Mouse (Mus musculus): Measurements from ENCODE around the gene Pip5k1b.
"Not testable (repeated sequence)": the region's sequence is repeated elsewhere in the genome, so short reads cannot be mapped to it uniquely, and the experiment has no call there.

Gene Pip5k1b

GRCm38 (mm10) chr19:24555466-24555903, at the start of gene Pip5k1b:
TSS of gene Pip5k1b (minus strand) at chr19:24555872.
- peak; percentile 67 for DNase-seq

- no peak for DNase-seq
Measured at GRCm38 (mm10) chr19:24604105-24604504, 48.4 kb upstream of the Pip5k1b start.

GRCm38 (mm10) chr19:24603431-24603830, 47.8 kb upstream of the Pip5k1b start:
- DNase-seq, result no peak

DNA sequence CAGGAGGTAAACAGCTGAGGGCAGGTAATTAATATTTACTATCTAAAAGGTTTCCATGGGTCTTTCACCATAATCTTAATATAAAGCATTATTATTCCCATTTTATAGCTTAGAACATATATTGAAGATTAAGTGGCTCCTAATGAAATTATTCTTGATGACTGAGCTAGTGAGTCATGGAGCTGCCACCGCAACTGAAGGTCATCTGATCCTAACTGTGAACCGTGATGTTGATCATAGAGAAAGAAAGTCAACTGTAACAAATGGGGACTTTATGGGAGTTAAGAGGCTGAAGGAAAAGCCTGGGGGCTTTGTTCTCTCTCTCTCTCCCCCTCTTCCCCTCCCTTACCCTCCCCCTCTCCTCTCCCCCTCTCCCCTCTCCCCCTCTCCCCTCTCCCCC, 31.1 kb upstream of the Pip5k1b start:
- DNase-seq, result no peak

GRCm38 (mm10) chr19:24585171-24585570, 29.5 kb upstream of the Pip5k1b start:
- DNase-seq, result no peak

DNA sequence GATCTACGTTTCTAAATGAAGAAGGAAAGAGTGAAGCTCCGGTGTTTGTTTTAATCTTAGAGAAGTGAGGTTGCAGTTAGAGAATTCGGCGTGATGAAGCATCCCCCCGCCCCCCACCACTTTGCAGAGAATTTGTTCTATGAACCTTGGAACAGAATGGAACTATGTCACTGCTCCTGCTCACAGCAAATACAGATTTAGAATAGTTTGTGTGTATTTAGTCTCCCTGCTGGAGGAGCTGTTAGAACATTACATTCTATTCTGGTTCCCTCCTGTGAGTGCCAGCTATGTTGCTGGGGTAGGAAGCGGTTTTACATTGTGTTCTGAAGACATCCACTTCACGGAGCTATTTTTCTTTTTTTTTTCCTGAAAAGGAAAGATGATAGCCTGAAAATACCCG, 28.3 kb upstream of the Pip5k1b start:
- DNase-seq, result no peak

- no peak for DNase-seq
Measured at GRCm38 (mm10) chr19:24576125-24576524, 20.5 kb upstream of the Pip5k1b start.

DNA sequence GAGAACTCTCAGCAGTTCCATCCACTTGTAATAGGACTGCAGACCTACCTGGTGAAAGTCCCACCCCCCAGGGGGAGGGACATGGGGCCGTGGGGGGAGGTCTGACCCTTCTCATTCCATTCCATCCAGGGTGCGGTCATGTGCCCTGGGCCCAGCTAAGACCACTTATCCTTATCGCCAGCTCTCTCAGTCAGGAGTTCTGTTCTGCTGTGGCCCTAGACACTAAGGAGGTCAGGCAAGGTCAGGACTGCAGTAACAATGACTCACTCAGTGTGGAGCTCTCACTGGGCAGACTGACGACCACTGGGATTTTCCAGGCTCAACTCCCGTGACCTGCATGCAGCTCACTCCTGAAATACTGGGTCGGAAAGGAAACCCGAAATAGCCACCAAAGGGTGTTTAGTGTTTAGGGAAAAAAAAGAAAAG, 16.1 kb upstream of the Pip5k1b start:
- DNase-seq, result peak; percentile 10

- DNase-seq, result no peak
Measured at GRCm38 (mm10) chr19:24570969-24571368, 15.3 kb upstream of the Pip5k1b start.

- peak; percentile 44 for DNase-seq
Measured at GRCm38 (mm10) chr19:24557456-24557855, 1.8 kb upstream of the Pip5k1b start.

DNA sequence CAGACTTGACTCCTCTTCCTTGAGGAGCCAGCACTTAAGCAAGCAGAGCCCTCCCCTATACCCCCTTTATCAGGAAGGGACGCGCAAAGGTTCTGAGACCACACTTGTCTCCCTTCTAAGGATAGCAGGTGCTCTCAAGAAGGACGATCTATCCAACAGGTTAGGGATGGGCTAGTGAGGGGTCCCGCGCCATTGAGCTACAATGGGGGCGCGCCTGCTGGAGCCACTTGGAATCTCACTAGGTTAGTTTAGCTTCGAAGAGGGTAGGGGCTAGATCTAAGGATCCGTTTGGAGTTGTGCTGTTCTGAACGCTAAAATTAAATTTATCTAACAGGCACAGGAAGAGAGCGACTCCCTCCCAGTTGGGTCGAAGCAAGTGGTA, 904 bp upstream of the Pip5k1b start:
- no peak for DNase-seq

- peak; percentile 79 for DNase-seq
Measured at GRCm38 (mm10) chr19:24555904-24556584, 372 bp upstream of the Pip5k1b start.

GRCm38 (mm10) chr19:24554911-24555465, 684 bp downstream of the Pip5k1b start:
- no peak for DNase-seq

- no peak for DNase-seq
Measured at GRCm38 (mm10) chr19:24554425-24554824, 1.2 kb downstream of the Pip5k1b start.

DNA sequence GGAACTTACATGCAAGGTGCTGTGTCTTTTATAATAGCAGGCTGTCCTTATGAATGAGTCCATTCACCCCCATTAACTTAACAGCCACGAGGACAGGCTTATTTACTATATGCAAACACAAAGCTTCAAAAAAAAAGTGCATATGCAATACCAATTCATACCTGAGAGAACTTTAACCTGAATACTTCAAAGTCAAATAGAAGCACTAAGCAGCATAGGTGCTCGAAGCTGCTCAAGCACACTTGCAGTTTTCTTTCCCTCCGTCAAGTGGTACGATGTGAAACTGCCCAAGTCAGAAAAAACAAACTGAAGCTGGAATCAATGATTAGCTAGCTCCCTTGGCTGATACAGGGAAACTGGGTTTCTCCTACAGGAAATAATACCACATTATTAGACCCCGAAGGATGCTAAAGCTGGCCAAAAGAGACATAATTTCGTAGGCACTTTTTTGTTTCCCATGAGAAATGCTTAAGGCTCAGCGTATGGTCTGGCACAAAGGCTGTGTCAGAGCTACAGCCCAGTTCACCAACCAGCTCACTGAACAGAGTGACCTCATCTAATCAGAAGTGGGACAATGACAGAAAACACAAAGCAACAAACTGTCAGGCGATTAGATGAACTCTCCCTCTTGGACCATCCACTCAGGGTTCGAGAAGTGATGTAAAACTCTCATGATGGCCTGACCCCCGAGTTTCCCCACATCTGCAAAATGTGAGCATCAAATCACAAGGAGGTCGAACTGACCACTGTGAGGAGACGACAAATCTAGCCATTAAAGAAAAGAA, 2.2 kb downstream of the Pip5k1b start:
- no peak for DNase-seq

- not testable (repeated sequence) for DNase-seq
Measured at GRCm38 (mm10) chr19:24552641-24553040, 3.0 kb downstream of the Pip5k1b start.

DNA sequence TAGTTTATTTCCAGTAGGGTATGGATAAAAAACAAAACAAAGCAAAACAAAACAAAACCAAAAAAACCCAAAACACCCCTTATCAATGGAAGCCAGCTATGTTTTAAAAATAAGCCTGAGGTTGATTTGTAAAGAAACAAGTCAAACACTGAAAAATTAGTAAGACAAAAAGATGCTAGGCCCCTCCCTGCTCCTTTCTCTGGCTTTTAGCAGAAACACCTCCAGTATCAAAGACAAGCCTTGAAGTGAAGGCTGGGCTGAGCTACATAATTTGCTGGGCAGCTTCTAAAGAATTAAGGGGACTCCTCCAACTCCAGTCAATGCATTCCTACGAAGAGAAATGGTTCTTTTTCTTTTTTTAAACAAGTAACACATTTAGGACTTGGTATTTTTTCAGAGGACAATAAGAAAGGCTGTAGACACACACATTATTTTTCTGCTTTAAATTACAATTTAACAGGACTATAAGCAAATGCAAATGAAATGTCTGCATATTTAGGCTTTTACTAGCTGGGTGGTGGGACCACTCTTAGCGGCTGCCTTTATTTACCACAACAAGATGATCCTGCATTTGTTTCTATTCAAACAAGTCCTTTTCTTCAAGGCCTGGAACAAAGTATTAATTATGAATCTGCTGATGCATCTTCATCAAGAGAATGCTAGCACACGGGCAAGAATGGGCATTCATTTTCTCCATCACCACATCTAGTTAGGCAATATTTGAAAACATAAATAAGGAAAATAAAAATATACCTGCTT, 4.3 kb downstream of the Pip5k1b start:
- DNase-seq, result no peak

DNA sequence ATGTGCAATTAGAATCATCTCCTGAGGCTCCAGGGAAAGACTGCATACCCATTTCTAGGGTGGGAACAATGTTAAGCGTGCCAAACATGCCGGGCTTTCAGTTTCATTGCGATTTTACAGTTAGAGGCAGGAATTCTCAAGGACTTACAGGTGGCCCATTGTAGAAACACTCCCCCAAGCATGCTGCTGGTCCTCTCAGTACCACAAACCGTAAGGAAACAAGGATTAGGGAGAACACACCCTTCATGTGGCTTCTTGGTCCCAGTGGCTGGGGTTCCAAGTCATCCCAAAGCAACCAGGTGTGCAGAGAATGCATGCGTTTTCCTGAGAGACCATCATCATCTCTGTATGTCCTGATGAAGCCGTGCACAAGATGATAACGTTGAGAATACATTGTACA, 4.9 kb downstream of the Pip5k1b start:
- DNase-seq, result no peak

DNA sequence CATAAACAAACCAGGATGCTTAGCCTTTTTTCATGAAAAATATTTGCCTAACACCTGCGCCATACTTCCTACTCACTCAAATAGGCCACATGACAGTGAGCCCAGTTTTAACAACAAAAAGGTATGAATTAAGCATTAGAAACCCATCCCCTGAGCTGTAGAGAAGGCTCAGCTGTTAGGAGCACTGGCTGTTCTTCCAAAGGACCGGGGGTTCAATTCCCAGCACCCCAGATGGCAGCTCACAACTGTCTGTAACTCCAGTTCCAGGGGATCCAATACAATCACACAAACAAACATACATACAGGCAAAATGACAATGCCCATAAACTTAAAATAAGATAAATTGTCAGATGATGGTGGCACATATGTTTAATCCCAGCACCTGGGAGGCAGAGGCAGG, 5.7 kb downstream of the Pip5k1b start:
- DNase-seq, result no peak

DNA sequence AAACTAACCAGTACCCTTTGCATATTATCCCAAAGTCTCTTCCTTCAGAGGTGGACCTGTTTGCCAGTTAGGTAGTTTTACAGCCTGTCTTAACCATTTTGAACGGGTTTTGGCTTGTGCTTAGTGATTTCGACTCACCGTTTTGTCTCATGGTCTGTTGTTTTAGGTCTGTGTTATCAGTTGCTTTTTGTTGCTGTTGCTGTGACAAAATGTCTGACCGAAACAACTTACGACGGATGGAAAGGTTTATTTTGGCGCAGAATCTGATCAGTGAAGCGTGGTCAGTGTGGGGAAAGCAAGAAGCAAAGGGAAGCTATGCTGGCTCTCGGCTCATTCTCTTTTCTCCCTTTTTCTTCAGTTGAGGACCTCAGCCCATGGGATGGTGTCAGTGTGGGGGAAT, 7.3 kb downstream of the Pip5k1b start:
- DNase-seq, result no peak

- no peak for DNase-seq
Measured at GRCm38 (mm10) chr19:24546153-24546552, 9.5 kb downstream of the Pip5k1b start.

DNA sequence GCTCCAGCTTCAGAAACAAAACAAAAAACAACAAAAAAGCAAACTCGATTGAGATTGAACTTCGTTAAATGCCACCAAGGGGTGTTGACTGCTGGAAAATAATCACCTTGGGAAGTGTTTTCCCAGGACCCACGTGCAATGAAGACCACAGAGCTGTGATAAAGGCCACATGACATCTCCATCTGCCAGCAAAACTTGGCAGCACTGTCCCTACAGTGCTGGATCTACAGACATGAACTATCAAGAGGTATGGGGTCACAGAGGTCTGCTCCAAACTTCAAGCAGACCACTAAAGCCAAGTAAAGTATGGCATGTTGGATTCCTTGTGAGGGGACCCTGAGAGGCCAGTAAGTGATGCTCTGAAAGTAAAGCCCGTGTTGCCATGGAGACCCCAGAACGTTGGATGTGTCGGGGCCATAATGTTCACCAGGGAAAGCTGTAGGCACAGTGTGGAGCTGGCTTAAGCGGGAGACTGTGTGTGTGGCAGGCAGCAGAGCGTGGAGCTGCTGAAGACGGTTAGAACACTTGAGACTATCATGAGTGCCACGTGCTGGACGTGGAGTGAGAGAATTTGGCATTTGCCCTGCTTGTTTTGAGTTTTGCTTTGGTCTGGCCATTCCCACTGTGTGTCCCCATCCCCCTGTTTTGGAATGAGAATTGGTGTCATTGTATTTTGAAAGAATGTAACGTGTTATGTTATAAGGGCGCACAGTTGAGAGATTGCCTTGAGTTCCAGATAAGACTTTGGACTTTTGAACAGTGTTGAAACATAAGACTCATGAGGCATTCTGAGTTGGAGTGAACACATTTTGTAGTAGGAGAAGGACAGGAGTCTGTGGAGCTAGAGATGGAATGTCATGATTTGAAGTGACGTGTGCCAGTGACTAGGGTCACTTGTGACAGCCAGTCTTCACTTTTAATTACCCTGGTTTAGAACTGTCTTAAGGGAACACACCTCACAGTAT, 12.0 kb downstream of the Pip5k1b start:
- no peak for DNase-seq
